Mouse (Mus musculus) intestine, embryonic 14.5 days (tissue): ENCODE data around the gene Gm5128. TPM values are rescaled to one million over a fixed set of nuclear protein-coding genes. Genes with fewer than 3 reads are reported as not detected.
"Not testable (repeated sequence)": the region's sequence is repeated elsewhere in the genome, so short reads cannot be mapped to it uniquely, and the experiment has no call there.

ENCODE experiments used
- ATAC-seq: fragments of 200-750 bp; cut with Nextera tagmentation; replicated peaks from 2 replicates; pipeline ENCODE4 v1.8.0; 2017; ENCODE audit warnings: low read depth, moderate number of reproducible peaks, moderate TSS enrichment, moderate library complexity; ENCODE audit not compliant: low FRiP score, low TSS enrichment
- DNase-seq: peaks from one replicate; pipeline ENCODE4 v3.0.0-alpha.2; 2018; ENCODE audit warnings: low spot score
- H3K27ac ChIP-seq: fragments of 300-500 bp; sonication (generic); 2 replicates; pipeline ENCODE4 v1.5.1; 2014; ENCODE audit warnings: low read depth, mild to moderate bottlenecking, control low read depth
- H3K27me3 ChIP-seq: fragments of 300-500 bp; sonication (generic); replicated peaks from 2 replicates; pipeline ENCODE4 v1.6.1; 2014; ENCODE audit warnings: low read length, control low read depth; ENCODE audit not compliant: control insufficient read depth, insufficient read depth
- H3K36me3 ChIP-seq: fragments of 300-500 bp; sonication (generic); 2 replicates; pipeline ENCODE4 v1.6.1; 2014; ENCODE audit warnings: low read length, control low read depth; ENCODE audit not compliant: control insufficient read depth, insufficient read depth
- H3K4me1 ChIP-seq: fragments of 300-500 bp; sonication (generic); replicated peaks from 2 replicates; pipeline ENCODE4 v1.6.1; 2014; ENCODE audit warnings: low read length, control low read depth, mixed read lengths; ENCODE audit not compliant: control insufficient read depth, insufficient read depth
- H3K4me2 ChIP-seq: fragments of 300-500 bp; sonication (generic); 2 replicates; pipeline ENCODE4 v1.6.1; 2014; ENCODE audit warnings: low read length
- H3K4me3 ChIP-seq: fragments of 300-500 bp; sonication (generic); 2 replicates; pipeline ENCODE4 v1.5.1; 2014; ENCODE audit warnings: low read depth, low read length, control low read depth, mixed read lengths
- H3K9ac ChIP-seq: fragments of 300-500 bp; sonication (generic); 2 replicates; pipeline ENCODE4 v1.6.1; 2014; ENCODE audit warnings: mild to moderate bottlenecking, low read length
- H3K9me3 ChIP-seq: fragments of 300-500 bp; sonication (generic); 2 replicates; pipeline ENCODE4 v1.6.1; 2016; ENCODE audit warnings: low read length, control low read depth; ENCODE audit not compliant: control insufficient read depth
- WGBS: fragments of 180-500 bp; shearing (Covaris S2); extraction: QIAGEN DNeasy Blood & Tissue Kit; methylation state at CpG from one replicate; pipeline ENCODE4 v1.1.7; 2014; 5-methylcytosine and 5-hydroxymethylcytosine counted together
- polyA plus RNA-seq: library from polyadenylated mRNA; unstranded; fragments of >200 nt; fragmentation: Nextera tagmentation; extraction: Ambion mirVana; gene quantifications from 2 replicates; pipeline ENCODE4 v1.2.1, GENCODE M21; 2014

Gm5128 gene
- polyA plus RNA-seq = not detected in 2 replicates

- WGBS = no CpG with 5 or more reads among the region's 15 CpGs
- DNase-seq, ATAC-seq, H3K4me3 ChIP-seq, H3K36me3 ChIP-seq, H3K4me1 ChIP-seq, H3K27me3 ChIP-seq, H3K9me3 ChIP-seq, H3K4me2 ChIP-seq, H3K9ac ChIP-seq, H3K27ac ChIP-seq: not testable (repeated sequence)
Observed at GRCm38 (mm10) chrX:135372984-135373383, at the start of gene Gm5128. TSS of gene Gm5128 (plus strand) at chrX:135373284.

GRCm38 (mm10) chrX:135360685-135361084 lies 12.4 kb upstream of the Gm5128 start:
- ATAC-seq, H3K4me2 ChIP-seq: not testable (repeated sequence)
- WGBS = 21% methylated on average over 2 of the region's 6 CpGs

GRCm38 (mm10) chrX:135361943-135362342 lies 11.1 kb upstream of the Gm5128 start:
- DNase-seq, H3K27ac ChIP-seq, H3K27me3 ChIP-seq, H3K4me1 ChIP-seq, H3K4me2 ChIP-seq, ATAC-seq, H3K9me3 ChIP-seq, H3K9ac ChIP-seq, H3K4me3 ChIP-seq, H3K36me3 ChIP-seq: not testable (repeated sequence)
- no CpG with 5 or more reads among the region's 4 CpGs for WGBS

More at GRCm38 (mm10) chrX:135360685-135361084, 12.4 kb upstream of the Gm5128 start:
- not testable (repeated sequence) for DNase-seq, H3K27me3 ChIP-seq, H3K27ac ChIP-seq, H3K9ac ChIP-seq, H3K9me3 ChIP-seq, H3K4me3 ChIP-seq, H3K36me3 ChIP-seq, H3K4me1 ChIP-seq

- H3K4me1 ChIP-seq, H3K9me3 ChIP-seq, H3K4me2 ChIP-seq, H3K36me3 ChIP-seq, H3K27me3 ChIP-seq, DNase-seq, H3K27ac ChIP-seq, ATAC-seq, H3K4me3 ChIP-seq, H3K9ac ChIP-seq: not testable (repeated sequence)
- no CpG with 5 or more reads among the region's 3 CpGs for WGBS
Observed at GRCm38 (mm10) chrX:135403578-135403977, 30.5 kb downstream of the Gm5128 start.

- H3K4me2 ChIP-seq, H3K9me3 ChIP-seq, H3K4me3 ChIP-seq, H3K27me3 ChIP-seq, H3K27ac ChIP-seq, DNase-seq, H3K36me3 ChIP-seq, ATAC-seq, H3K4me1 ChIP-seq, H3K9ac ChIP-seq: not testable (repeated sequence)
- 41% methylated on average over 3 of the region's 7 CpGs for WGBS
Observed at GRCm38 (mm10) chrX:135421203-135421602, 48.1 kb downstream of the Gm5128 start.

GRCm38 (mm10) chrX:135421824-135422223 lies 48.7 kb downstream of the Gm5128 start:
- not testable (repeated sequence) for ATAC-seq, H3K4me3 ChIP-seq, DNase-seq, H3K36me3 ChIP-seq, H3K27ac ChIP-seq, H3K27me3 ChIP-seq, H3K4me1 ChIP-seq, H3K4me2 ChIP-seq, H3K9ac ChIP-seq, H3K9me3 ChIP-seq

DNA sequence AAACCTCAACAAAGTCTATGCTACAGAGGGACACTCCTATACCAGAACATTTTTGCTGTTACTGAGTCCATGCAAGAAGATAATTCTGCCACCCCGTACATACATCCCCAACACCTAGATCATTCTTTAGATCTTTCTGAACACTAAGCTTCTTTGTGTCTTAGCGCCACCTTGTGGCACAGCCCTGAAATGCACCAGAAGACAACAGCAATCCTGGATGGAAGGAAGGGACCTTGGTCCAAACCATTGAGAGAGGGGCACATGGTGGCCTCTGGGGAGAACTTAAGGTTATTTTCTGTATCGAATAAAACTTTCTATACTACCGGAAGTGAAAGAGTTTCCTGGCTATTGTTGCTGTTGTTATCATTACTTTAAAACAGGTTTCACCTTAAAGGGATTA lies 49.4 kb downstream of the Gm5128 start:
- not testable (repeated sequence) for H3K36me3 ChIP-seq, H3K4me1 ChIP-seq, H3K4me3 ChIP-seq, H3K27ac ChIP-seq, H3K27me3 ChIP-seq, H3K4me2 ChIP-seq, DNase-seq, H3K9ac ChIP-seq, H3K9me3 ChIP-seq, ATAC-seq
- whole genome bisulfite sequencing = no CpG with 5 or more reads among the region's 4 CpGs

Other genes starting within 250 kb of the Gm5128 start
- not detected in 2 replicates for gene Gm15023, start 195.7 kb upstream of the Gm5128 start, polyA plus RNA-seq
- 0.36 TPM in 1 of 2 replicates, not detected in the other for gene Tceal6, start 162.6 kb upstream of the Gm5128 start, polyA plus RNA-seq
- gene Pramel3, start 71.0 kb upstream of the Gm5128 start, polyA plus RNA-seq = not detected in 2 replicates
- gene Gm7903, start 60.6 kb downstream of the Gm5128 start, polyA plus RNA-seq = not detected in 2 replicates
- gene AV320801, start 121.3 kb downstream of the Gm5128 start, polyA plus RNA-seq = not detected in 2 replicates
- 0.39 and 0.52 TPM in 2 replicates for gene Nxf7, start 225.5 kb downstream of the Gm5128 start, polyA plus RNA-seq